Mouse (Mus musculus) heart, embryonic 10.5 days (tissue): ENCODE results near the gene Crim1. TPM values are rescaled to one million over a fixed set of nuclear protein-coding genes. Genes with fewer than 3 reads are reported as not detected.
A peak's percentile ranks its signal among the peaks of the same experiment; 100 is the strongest.

Source experiments
- DNase-seq: peaks from one replicate; pipeline ENCODE4 v3.0.0-alpha.2; 2017; ENCODE audit warnings: low spot score
- H3K27ac ChIP-seq: fragments of 300-500 bp; sonication (generic); 2 replicates; pipeline ENCODE4 v1.5.1; 2016; ENCODE audit warnings: mild to moderate bottlenecking
- H3K27me3 ChIP-seq: fragments of 300-500 bp; sonication (generic); 2 replicates; pipeline ENCODE4 v1.6.1; 2016; ENCODE audit warnings: mild to moderate bottlenecking; ENCODE audit not compliant: poor library complexity, insufficient read depth, severe bottlenecking
- H3K36me3 ChIP-seq: fragments of 300-500 bp; sonication (generic); 2 replicates; pipeline ENCODE4 v1.6.1; 2016; ENCODE audit warnings: mild to moderate bottlenecking, moderate library complexity
- H3K4me1 ChIP-seq: fragments of 300-500 bp; sonication (generic); 2 replicates; pipeline ENCODE4 v1.6.1; 2016; ENCODE audit warnings: mild to moderate bottlenecking
- H3K4me3 ChIP-seq: fragments of 300-500 bp; sonication (generic); 2 replicates; pipeline ENCODE4 v1.5.1; 2016; ENCODE audit warnings: mild to moderate bottlenecking, moderate library complexity
- H3K9me3 ChIP-seq: fragments of 300-500 bp; sonication (generic); 2 replicates; pipeline ENCODE4 v1.6.1; 2016; ENCODE audit warnings: mild to moderate bottlenecking, moderate library complexity
- WGBS: fragments of 180-500 bp; shearing (Covaris S2); methylation state at CpG from one replicate; pipeline ENCODE4 v1.1.7; 2016; 5-methylcytosine and 5-hydroxymethylcytosine counted together
- polyA plus RNA-seq: library from polyadenylated mRNA; unstranded; fragments of >200 nt; fragmentation: Nextera tagmentation; extraction: Ambion mirVana; gene quantifications from 2 replicates; pipeline ENCODE4 v1.2.1, GENCODE M21; 2016

Gene Crim1
- polyA plus RNA-seq, 1 experiment from 2014 or later: 3.6 TPM

DNA sequence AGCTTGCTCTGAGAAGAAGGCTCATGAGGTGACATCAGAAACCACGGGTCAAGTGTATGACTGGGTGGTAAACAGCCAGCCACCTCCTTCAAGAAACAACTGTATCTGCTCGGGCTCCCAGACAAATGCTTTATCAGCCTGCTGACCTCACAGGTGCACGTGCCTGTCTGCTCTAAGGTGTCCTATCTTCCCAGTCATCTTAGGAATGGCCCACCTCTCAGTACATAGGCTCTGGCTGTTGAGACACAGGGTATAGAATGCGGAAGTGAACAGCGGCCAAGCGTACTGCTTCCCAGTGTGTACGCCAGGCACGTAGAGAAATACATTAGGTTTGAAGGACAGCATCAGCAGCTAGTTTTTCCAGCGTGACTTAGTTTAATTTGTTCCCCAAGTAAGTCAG lies 106.4 kb downstream of the Crim1 start:
- 0 out of 2 replicates have a peak, but pooled peaks cover 5% of the 10 kb centered on the region for H3K4me1 ChIP-seq
- H3K4me3 ChIP-seq: no peak overlapping the region
- H3K27ac ChIP-seq: no peak overlapping the region
- H3K9me3 ChIP-seq: no peaks in the 10 kb centered on the region
- WGBS: 89% methylated on average over 9 of the region's 9 CpGs
- H3K27me3 ChIP-seq: peaks cover 21% of the 10 kb centered on the region
- 0 out of 2 replicates have a peak, but pooled peaks cover 11% of the 10 kb centered on the region for H3K36me3 ChIP-seq
- DNase-seq: no peak

DNA sequence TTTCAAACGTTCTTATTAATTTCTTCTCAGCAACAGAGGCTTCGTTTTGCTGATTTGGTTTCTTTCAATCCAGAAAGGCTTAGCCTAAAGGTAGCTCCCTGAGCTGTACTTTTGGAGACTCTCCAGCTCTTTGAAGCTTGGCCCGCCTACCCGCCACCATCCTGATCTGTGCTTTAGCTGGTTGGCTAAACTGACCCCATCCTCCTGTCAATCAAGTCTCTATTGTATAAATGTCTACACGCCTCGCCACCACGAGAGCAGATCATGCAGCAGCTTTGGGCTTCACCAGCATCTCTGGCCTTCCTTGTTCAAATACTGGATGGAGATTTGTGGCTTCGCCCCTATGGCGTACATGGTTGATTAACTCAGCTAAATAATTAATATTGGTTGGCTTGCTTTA lies 108.2 kb downstream of the Crim1 start:
- no peak overlapping the region for H3K4me3 ChIP-seq
- 88% methylated on average over 9 of the region's 9 CpGs for WGBS
- 0 out of 2 replicates have a peak, but pooled peaks cover 5% of the 10 kb centered on the region for H3K4me1 ChIP-seq

DNA sequence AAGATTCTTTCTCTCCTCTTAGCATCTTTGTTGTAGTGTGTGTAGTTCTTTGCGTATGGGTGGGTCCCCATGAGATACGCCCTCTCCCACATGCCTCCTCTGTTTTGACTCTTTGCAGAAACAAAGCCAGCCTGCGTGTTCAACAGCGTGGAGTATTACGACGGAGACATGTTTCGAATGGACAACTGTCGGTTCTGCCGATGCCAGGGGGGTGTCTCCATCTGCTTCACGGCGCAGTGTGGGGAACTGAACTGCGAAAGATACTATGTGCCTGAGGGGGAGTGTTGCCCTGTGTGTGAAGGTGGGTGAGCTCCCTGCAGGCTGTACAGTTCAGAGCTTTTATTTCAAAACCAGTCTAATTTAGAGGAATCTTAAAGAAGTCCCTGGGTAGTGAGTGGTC lies 113.0 kb downstream of the Crim1 start:
- no peak overlapping the region for H3K4me3 ChIP-seq
- H3K27ac ChIP-seq: no peak overlapping the region
- H3K27me3 ChIP-seq: peaks cover 51% of the 10 kb centered on the region
- 95% methylated on average over 12 of the region's 12 CpGs for WGBS
- DNase-seq: peak; percentile 30
- H3K36me3 ChIP-seq: 0 out of 2 replicates have a peak, but pooled peaks cover 8% of the 10 kb centered on the region
- no peaks in the 10 kb centered on the region for H3K4me1 ChIP-seq
- H3K9me3 ChIP-seq: no peaks in the 10 kb centered on the region

More for the DNA sequence above, 108.2 kb downstream of the Crim1 start:
- no peak overlapping the region for H3K27ac ChIP-seq
- DNase-seq: peak; percentile 66
- H3K9me3 ChIP-seq: no peaks in the 10 kb centered on the region
- peaks cover 19% of the 10 kb centered on the region for H3K27me3 ChIP-seq
- H3K36me3 ChIP-seq: 0 out of 2 replicates have a peak, but pooled peaks cover 11% of the 10 kb centered on the region

DNA sequence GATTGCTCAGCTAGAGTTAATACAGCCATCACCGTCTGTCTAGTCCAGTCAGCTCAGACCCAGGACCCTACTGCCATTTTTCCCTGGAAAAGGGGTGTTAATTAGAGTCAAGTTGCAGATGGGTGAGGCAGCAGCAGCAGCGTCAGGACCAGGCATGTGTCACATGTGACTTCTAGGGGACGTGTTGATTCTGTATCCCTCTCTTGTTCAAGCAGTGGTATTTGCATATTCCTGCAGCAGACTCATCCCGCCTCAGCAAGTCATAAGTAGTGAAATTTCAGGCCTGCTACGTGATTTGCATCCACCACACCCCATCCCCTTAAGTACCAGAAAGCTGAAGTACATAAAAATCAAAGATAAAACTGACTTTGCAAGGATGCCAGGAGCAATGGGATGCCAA lies 113.6 kb downstream of the Crim1 start:
- WGBS: 67% methylated on average over 5 of the region's 5 CpGs
- H3K9me3 ChIP-seq: no peaks in the 10 kb centered on the region
- no peak overlapping the region for H3K27ac ChIP-seq
- peaks cover 52% of the 10 kb centered on the region for H3K27me3 ChIP-seq
- 0 out of 2 replicates have a peak, but pooled peaks cover 4% of the 10 kb centered on the region for H3K36me3 ChIP-seq
- H3K4me1 ChIP-seq: peaks cover 2% of the 10 kb centered on the region; the same call in 1 of the 2 replicates
- H3K4me3 ChIP-seq: no peak overlapping the region
- DNase-seq: peak; percentile 35

DNA sequence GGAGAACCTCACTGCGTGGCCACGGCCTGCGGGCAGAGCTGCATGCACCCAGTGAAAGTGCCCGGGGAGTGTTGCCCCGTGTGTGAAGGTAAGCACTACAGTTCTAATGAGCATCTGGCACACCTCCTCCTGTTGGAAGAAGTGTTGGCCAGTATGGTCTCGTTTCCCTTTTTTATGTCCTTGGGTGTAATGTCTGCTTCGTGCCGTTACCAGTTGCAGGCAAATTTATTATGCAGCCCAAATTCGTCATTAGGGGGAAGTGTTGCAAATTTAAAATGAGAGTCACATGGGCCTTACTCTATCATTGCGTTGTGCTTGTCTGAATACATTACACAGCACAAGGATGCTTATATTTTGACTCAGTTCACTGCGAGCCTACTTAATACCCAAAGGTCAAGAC lies 115.6 kb downstream of the Crim1 start:
- Histone ChIP-seq H3K27ac (no peak overlapping the region), H3K27me3 (peaks cover 66% of the 10 kb centered on the region), H3K4me1 (peaks cover 6% of the 10 kb centered on the region; the same call in 1 of the 2 replicates), H3K4me3 (no peak overlapping the region), H3K9me3 (no peaks in the 10 kb centered on the region), H3K36me3 (0 out of 2 replicates have a peak, but pooled peaks cover 7% of the 10 kb centered on the region)
- no peak for DNase-seq
- WGBS: 93% methylated on average over 11 of the region's 11 CpGs

DNA sequence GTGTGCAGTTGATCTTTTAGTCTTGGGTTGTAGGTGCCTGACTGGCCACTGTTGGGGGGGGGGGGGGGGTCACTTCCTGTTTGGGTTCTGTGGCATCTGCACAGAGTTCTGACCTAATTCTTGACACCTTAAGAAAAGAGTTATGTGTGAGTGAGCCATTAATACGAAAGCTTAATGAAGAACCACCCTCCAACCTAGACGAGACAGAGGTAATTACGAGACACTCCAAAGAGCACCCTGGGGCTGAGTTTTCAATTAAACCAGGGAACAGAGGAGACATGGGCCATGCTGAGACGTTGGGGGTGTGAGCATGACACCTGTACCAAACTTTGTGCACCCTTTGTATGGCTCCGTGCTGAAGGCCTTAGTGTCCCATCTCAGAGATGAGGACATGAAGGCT lies 117.3 kb downstream of the Crim1 start:
- 0 out of 2 replicates have a peak, but pooled peaks cover 7% of the 10 kb centered on the region for H3K36me3 ChIP-seq
- WGBS: 89% methylated on average over 5 of the region's 5 CpGs
- no peak for DNase-seq
- H3K4me1 ChIP-seq: peaks cover 11% of the 10 kb centered on the region; the same call in 1 of the 2 replicates
- H3K9me3 ChIP-seq: no peaks in the 10 kb centered on the region
- peaks cover 82% of the 10 kb centered on the region for H3K27me3 ChIP-seq
- H3K27ac ChIP-seq: no peak overlapping the region
- no peak overlapping the region for H3K4me3 ChIP-seq

DNA sequence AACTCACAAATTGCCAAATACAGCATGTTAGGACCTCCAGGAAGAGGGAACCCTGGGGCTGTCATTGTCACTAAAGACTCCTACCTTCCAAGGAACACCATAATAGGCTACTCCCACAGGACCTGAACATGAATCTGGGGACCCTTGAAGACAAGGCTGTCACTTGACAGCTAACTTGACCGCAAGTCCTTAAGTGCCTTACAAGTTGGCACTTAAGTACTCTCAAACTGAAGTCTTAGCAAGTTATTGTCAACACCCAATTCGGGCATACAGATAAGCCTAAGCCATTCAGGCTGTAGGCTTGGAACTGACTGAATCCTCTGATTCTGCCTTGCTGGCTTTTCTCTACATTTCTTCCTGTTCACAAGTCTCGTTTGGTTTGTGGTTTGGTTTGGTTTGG lies 118.8 kb downstream of the Crim1 start:
- Histone ChIP-seq H3K27me3 (peaks cover 80% of the 10 kb centered on the region), H3K27ac (no peak overlapping the region), H3K4me1 (peaks cover 17% of the 10 kb centered on the region), H3K9me3 (no peaks in the 10 kb centered on the region), H3K4me3 (no peak overlapping the region), H3K36me3 (0 out of 2 replicates have a peak, but pooled peaks cover 7% of the 10 kb centered on the region)
- 36% methylated on average over 3 of the region's 3 CpGs for WGBS
- DNase-seq: no peak

DNA sequence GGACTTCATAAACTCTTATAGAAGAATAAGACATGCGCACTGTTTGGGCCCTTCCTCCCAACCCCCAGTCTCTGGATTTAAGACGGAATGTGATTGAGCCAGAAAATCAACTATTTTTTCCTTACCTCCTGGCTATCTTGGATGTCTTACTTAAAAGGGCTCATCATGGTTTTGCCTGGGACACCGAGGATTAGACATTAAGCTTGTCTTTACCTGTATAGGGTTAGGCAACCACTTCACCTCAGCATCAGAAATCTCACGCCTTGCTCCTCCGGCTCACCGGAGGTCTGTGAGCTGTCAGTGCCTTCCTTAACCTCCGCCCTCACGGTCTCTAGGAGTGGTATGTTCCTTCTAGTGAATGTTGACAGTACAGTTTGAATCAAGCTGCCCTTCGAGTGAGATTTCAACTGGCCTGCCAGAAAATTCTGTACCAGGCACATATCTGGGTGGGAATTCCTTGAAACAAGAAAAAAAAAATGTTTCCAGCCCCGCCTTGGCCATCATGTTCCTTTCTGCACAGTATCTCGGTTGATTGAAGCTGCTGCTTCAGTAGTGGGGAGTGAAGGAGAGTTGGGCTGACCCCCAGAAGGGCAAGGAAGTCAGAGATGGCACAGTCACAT lies 121.3 kb downstream of the Crim1 start:
- DNase-seq: no peak
- no peak overlapping the region for H3K27ac ChIP-seq
- no peaks in the 10 kb centered on the region for H3K9me3 ChIP-seq
- H3K27me3 ChIP-seq: peaks cover 80% of the 10 kb centered on the region
- H3K4me1 ChIP-seq: peaks cover 21% of the 10 kb centered on the region
- 68% methylated on average over 11 of the region's 11 CpGs for WGBS
- H3K4me3 ChIP-seq: no peak overlapping the region
- 0 out of 2 replicates have a peak, but pooled peaks cover 3% of the 10 kb centered on the region for H3K36me3 ChIP-seq

DNA sequence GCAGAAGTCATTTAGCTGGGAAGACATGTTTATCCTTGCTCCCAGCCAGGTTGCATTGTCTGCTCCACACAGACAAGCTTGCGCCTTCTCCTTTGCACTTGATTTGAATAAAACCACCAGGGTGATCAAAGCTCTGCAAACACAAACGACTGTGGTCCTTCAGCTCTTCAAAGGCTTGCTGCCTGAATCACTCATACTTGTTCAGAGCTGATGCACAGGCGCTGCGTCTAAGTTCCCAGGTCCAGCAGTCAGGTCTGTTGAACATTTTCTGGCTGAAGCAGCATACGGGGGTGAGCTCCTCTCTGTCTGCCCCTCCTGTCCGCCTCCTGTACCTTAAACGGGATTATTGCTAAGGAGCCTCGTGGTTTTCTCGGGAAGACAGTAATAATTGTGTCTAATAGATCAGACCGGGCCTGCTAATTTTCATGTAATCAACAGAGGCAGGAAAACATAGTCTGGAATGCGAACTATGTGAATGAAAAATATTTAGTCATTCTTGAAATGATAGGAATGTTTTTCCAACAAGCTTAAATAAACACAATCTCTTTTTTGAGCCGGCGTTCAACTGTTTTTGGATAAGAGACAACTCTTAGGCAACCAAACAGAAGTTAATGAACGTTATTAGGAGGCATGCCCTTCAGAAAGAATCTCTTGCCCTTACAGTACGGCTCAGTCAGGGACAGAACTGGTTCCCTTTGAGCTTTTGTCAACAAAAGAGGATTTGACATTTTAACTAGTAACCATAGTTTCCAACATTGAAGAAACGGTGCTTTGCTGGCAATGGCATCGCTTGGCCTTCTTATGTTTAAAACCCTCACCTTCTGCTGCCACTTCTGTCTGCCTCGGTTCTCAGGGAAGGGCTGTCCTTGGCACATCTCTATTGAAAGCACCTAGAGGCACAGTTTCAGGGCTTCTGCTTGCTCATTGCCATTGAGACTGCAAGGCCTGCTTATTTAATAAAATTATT lies 122.6 kb downstream of the Crim1 start:
- 0 out of 2 replicates have a peak, but pooled peaks cover 3% of the 10 kb centered on the region for H3K36me3 ChIP-seq
- H3K27ac ChIP-seq: no peak overlapping the region
- peaks cover 33% of the 10 kb centered on the region for H3K4me1 ChIP-seq
- no peaks in the 10 kb centered on the region for H3K9me3 ChIP-seq
- peaks cover 77% of the 10 kb centered on the region for H3K27me3 ChIP-seq
- H3K4me3 ChIP-seq: no peak overlapping the region
- 41% methylated on average over 18 of the region's 18 CpGs for WGBS
- no peak for DNase-seq

DNA sequence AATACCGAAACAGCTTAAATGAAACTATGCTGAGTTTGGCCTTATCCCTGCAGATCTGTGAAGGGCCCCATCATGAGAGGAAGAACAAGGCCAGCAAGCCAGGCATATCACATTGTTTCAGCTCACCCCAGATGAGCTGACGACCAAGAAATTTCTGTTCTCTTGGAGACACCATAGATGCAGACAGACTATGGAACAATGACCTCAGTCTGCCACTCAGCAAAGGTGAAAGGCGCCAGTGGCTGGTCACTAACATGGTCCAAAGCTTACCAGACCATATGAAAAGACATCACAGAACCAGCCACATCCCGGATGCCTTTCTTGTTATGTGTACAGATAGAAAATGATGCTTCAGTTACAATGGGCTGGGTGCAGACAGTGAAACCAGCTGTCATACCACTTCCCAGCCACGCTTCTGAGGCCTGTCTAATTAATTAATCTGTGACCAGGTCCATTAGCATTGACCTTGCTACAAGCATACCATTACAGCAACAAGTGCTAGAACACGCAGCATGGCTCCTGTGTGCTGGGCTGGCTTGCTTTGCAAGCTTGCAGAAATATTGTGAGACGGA lies 125.8 kb downstream of the Crim1 start:
- Histone ChIP-seq H3K4me3 (no peak overlapping the region), H3K4me1 (peaks cover 33% of the 10 kb centered on the region), H3K27ac (no peak overlapping the region), H3K9me3 (no peaks in the 10 kb centered on the region), H3K27me3 (peaks cover 57% of the 10 kb centered on the region), H3K36me3 (no peaks in the 10 kb centered on the region)
- DNase-seq: no peak
- 85% methylated on average over 7 of the region's 7 CpGs for WGBS

DNA sequence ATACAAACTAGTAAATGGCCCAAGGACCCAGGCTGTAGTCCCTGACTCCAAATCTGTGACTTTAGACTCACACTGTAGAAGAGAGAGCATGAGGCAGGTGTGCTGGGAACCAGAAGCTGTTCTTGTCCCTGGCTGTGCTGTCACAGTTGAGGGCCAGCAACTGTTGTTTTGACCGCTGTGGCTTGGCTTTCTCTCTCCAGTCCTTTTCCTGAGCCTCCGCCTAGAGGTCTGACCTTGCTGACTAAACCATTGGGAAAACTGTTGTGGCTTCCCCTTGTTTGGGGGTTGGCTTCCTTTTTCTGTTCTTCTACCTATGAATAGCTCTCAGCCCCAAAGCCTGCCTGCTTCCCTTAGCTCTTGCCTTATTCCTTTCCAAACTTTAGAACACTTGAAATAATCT lies 126.3 kb downstream of the Crim1 start:
- Histone ChIP-seq H3K36me3 (no peaks in the 10 kb centered on the region), H3K4me3 (no peak overlapping the region), H3K27me3 (peaks cover 51% of the 10 kb centered on the region), H3K27ac (0 out of 2 replicates have a peak overlapping the region, but pooled peaks have one; percentile 10), H3K4me1 (peaks cover 32% of the 10 kb centered on the region), H3K9me3 (no peaks in the 10 kb centered on the region)
- 60% methylated on average over 2 of the region's 2 CpGs for WGBS
- no peak for DNase-seq

DNA sequence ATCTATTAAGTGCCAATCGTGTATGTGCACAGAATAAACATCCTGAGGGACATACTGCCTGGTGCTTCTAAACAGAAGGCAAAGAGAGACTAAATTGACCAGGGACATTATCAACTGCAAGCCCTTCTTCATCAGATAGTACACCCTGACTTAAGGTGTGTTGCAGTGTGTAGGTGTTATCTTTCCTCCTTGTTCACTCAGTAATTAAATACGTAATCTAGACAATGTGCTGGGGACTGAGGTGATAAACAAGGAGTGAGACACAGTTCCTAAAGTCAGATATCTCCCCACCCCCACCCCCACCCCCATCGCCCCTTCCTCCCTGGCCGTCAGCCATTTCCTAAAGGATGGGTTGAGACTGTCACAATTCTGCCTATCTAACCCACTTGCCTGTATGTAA lies 127.1 kb downstream of the Crim1 start:
- H3K4me3 ChIP-seq: no peak overlapping the region
- H3K27ac ChIP-seq: no peak overlapping the region
- 51% methylated on average over 4 of the region's 4 CpGs for WGBS
- no peak for DNase-seq
- H3K36me3 ChIP-seq: no peaks in the 10 kb centered on the region
- peaks cover 29% of the 10 kb centered on the region for H3K4me1 ChIP-seq
- no peaks in the 10 kb centered on the region for H3K9me3 ChIP-seq
- H3K27me3 ChIP-seq: peaks cover 45% of the 10 kb centered on the region
